Mouse (Mus musculus): ENCODE measurements around the gene Stum. TPM values are rescaled to one million over a fixed set of nuclear protein-coding genes. Genes with fewer than 3 reads are reported as not detected.

The Stum gene
- total RNA-seq, 2 experiments from 2014 or later, result 0.59 to 0.78 TPM

GRCm38 (mm10) chr1:180429819-180430218, 53.5 kb downstream of the Stum start:
- no peak for DNase-seq (ENCODE audit: low spot score)

- DNase-seq (ENCODE audit: low spot score), result no peak
Measured at GRCm38 (mm10) chr1:180428871-180429270, 54.4 kb downstream of the Stum start.

GRCm38 (mm10) chr1:180428101-180428712, 55.1 kb downstream of the Stum start:
- DNase-seq (ENCODE audit: low spot score), result peak; percentile 75

- no peak for DNase-seq (ENCODE audit: low spot score)
Measured at GRCm38 (mm10) chr1:180427685-180428084, 55.6 kb downstream of the Stum start.

- DNase-seq (ENCODE audit: low spot score), result no peak
Measured at GRCm38 (mm10) chr1:180426405-180426804, 56.9 kb downstream of the Stum start.

- DNase-seq (ENCODE audit: low spot score), result no peak
Measured at GRCm38 (mm10) chr1:180423931-180424330, 59.4 kb downstream of the Stum start.

- no peak for DNase-seq (ENCODE audit: low spot score)
Measured at GRCm38 (mm10) chr1:180423008-180423639, 60.2 kb downstream of the Stum start.

GRCm38 (mm10) chr1:180422076-180422828, 61.1 kb downstream of the Stum start:
- DNase-seq (ENCODE audit: low spot score), result peak; percentile 80

- DNase-seq (ENCODE audit: low spot score), result no peak
Measured at GRCm38 (mm10) chr1:180421165-180421909, 62.0 kb downstream of the Stum start.

GRCm38 (mm10) chr1:180420496-180421164, 62.7 kb downstream of the Stum start:
- DNase-seq (ENCODE audit: low spot score), result no peak

- no peak for DNase-seq (ENCODE audit: low spot score)
Measured at GRCm38 (mm10) chr1:180419059-180419458, 64.2 kb downstream of the Stum start.

GRCm38 (mm10) chr1:180417118-180417517, 66.2 kb downstream of the Stum start:
- DNase-seq (ENCODE audit: low spot score), result no peak

- DNase-seq (ENCODE audit: low spot score), result no peak
Measured at GRCm38 (mm10) chr1:180415836-180416235, 67.5 kb downstream of the Stum start.

- DNase-seq (ENCODE audit: low spot score), result no peak
Measured at GRCm38 (mm10) chr1:180415064-180415463, 68.2 kb downstream of the Stum start.

GRCm38 (mm10) chr1:180410306-180410705, 73.0 kb downstream of the Stum start:
- no peak for DNase-seq (ENCODE audit: low spot score)

- DNase-seq (ENCODE audit: low spot score), result no peak
Measured at GRCm38 (mm10) chr1:180409771-180410170, 73.5 kb downstream of the Stum start.

GRCm38 (mm10) chr1:180408832-180409231, 74.5 kb downstream of the Stum start:
- no peak for DNase-seq (ENCODE audit: low spot score)

GRCm38 (mm10) chr1:180407727-180408719, 75.3 kb downstream of the Stum start:
- DNase-seq (ENCODE audit: low spot score), result no peak

- no peak for DNase-seq (ENCODE audit: low spot score)
Measured at GRCm38 (mm10) chr1:180407171-180407671, 76.1 kb downstream of the Stum start.
